Mouse (Mus musculus): ENCODE data around the gene Igfbp7. TPM values are rescaled to one million over a fixed set of nuclear protein-coding genes. Genes with fewer than 3 reads are reported as not detected.

Gene Igfbp7
- total and polyA plus RNA-seq, 3 experiments: 0.17 to 0.70 (median 0.35) TPM

GRCm38 (mm10) chr5:77398285-77399057 is 9.4 kb downstream of the Igfbp7 start:
- no peak overlapping the region for H3K9ac ChIP-seq (ENCODE audit: insufficient read depth, low read depth)
- no peaks in the 10 kb centered on the region for H3K36me3 ChIP-seq (replicated peaks in 1 of 2; ENCODE audit: control insufficient read depth in 1 of 2, insufficient read depth in 1 of 2, low read length in 1 of 2)
- in situ Hi-C loops (cut with MboI; ENCODE audit: low pct_ligation_motif_present, low pct_unique_long_range_greater_than_20kb, low sequenced_read_pairs) (no loop called here), dilution Hi-C loops (cut with MboI; ENCODE audit: extremely low pct_ligation_motif_present, extremely low pct_unique_long_range_greater_than_20kb, low sequenced_read_pairs) (no loop called here)
- no peaks in the 10 kb centered on the region for H3K4me1 ChIP-seq (ENCODE audit: control insufficient read depth in 1 of 2, insufficient read depth in 2 of 2)
- TF ChIP-seq RAD21 (IDR thresholded peaks at IDR 0.05; ENCODE audit: low read depth, low read length) (no peak), CHD1 (IDR thresholded peaks at IDR 0.05; ENCODE audit: low read depth, low read length) (no peak), ZKSCAN1 (IDR thresholded peaks at IDR 0.05; ENCODE audit: borderline replicate concordance, low read depth, low read length) (no peak), HCFC1 (IDR thresholded peaks at IDR 0.05; ENCODE audit: low read depth, low read length) (no peak), MAFK (IDR thresholded peaks at IDR 0.05; ENCODE audit: insufficient replicate concordance, low read length) (no peak)
- H3K27ac ChIP-seq (ENCODE audit: insufficient read depth, low read depth): no peak overlapping the region
- no peaks in the 10 kb centered on the region for H3K79me2 ChIP-seq (replicated peaks; ENCODE audit: control insufficient read depth, extremely low read depth, insufficient read depth, poor library complexity, severe bottlenecking)
- H3K9me3 ChIP-seq (replicated peaks; ENCODE audit: low read length): no peaks in the 10 kb centered on the region
- no peaks in the 10 kb centered on the region for H3K27me3 ChIP-seq (replicated peaks)
- no peak overlapping the region for H3K4me2 ChIP-seq (ENCODE audit: insufficient read depth, low read depth, poor library complexity, severe bottlenecking)
- H3K4me3 ChIP-seq (replicated peaks in 1 of 3; ENCODE audit: low read depth in 2 of 3, low read length in 2 of 3, poor library complexity in 1 of 3): no peak overlapping the region
- DNase-seq (ENCODE audit: extremely low read depth): no peak

- H3K4me2 ChIP-seq (ENCODE audit: insufficient read depth, low read depth, poor library complexity, severe bottlenecking): no peak overlapping the region
- H3K27me3 ChIP-seq (replicated peaks): no peaks in the 10 kb centered on the region
- in situ Hi-C loops (cut with MboI; ENCODE audit: low pct_ligation_motif_present, low pct_unique_long_range_greater_than_20kb, low sequenced_read_pairs): no loop called here
- no peaks in the 10 kb centered on the region for H3K4me1 ChIP-seq (ENCODE audit: control insufficient read depth in 1 of 2, insufficient read depth in 2 of 2)
- no peak overlapping the region for H3K9ac ChIP-seq (ENCODE audit: insufficient read depth, low read depth)
- H3K9me3 ChIP-seq (replicated peaks; ENCODE audit: low read length): no peaks in the 10 kb centered on the region
- H3K27ac ChIP-seq (ENCODE audit: insufficient read depth, low read depth): no peak overlapping the region
- H3K79me2 ChIP-seq (replicated peaks; ENCODE audit: control insufficient read depth, extremely low read depth, insufficient read depth, poor library complexity, severe bottlenecking): no peaks in the 10 kb centered on the region
- no peaks in the 10 kb centered on the region for H3K36me3 ChIP-seq (replicated peaks in 1 of 2; ENCODE audit: control insufficient read depth in 1 of 2, insufficient read depth in 1 of 2, low read length in 1 of 2)
- no peak for DNase-seq (ENCODE audit: extremely low read depth)
- dilution Hi-C loops (cut with MboI; ENCODE audit: extremely low pct_ligation_motif_present, extremely low pct_unique_long_range_greater_than_20kb, low sequenced_read_pairs): no loop called here
- H3K4me3 ChIP-seq (replicated peaks in 1 of 3; ENCODE audit: low read depth in 2 of 3, low read length in 2 of 3, poor library complexity in 1 of 3): no peak overlapping the region
- TF ChIP-seq ZMIZ1 (IDR thresholded peaks at IDR 0.05; ENCODE audit: low read depth, low read length) (no peak), TCF12 (IDR thresholded peaks at IDR 0.05; ENCODE audit: low read depth, low read length) (no peak), POLR2A (IDR thresholded peaks at IDR 0.05; ENCODE audit: low read depth, low read length) (no peak), MXI1 (IDR thresholded peaks at IDR 0.05; ENCODE audit: low read depth, low read length) (no peak)
These were observed 13.7 kb downstream of the Igfbp7 start for GRCm38 (mm10) chr5:77393990-77394618.

- H3K4me3 ChIP-seq (replicated peaks in 1 of 3; ENCODE audit: low read depth in 2 of 3, low read length in 2 of 3, poor library complexity in 1 of 3): no peak overlapping the region
- no peak overlapping the region for H3K9ac ChIP-seq (ENCODE audit: insufficient read depth, low read depth)
- dilution Hi-C loops (cut with MboI; ENCODE audit: extremely low pct_ligation_motif_present, extremely low pct_unique_long_range_greater_than_20kb, low sequenced_read_pairs) (no loop called here), in situ Hi-C loops (cut with MboI; ENCODE audit: low pct_ligation_motif_present, low pct_unique_long_range_greater_than_20kb, low sequenced_read_pairs) (no loop called here)
- H3K27ac ChIP-seq (ENCODE audit: insufficient read depth, low read depth): no peak overlapping the region
- peaks cover 0 to 3% of the 10 kb centered on the region in 2 experiments; a peak in 2 of 4 replicates for H3K4me1 ChIP-seq (ENCODE audit: control insufficient read depth in 1 of 2, insufficient read depth in 2 of 2)
- TF ChIP-seq UBTF (IDR thresholded peaks at IDR 0.05; ENCODE audit: low read depth, low read length) (no peak), JUN (IDR thresholded peaks at IDR 0.05; ENCODE audit: insufficient read depth, low read depth, low read length) (no peak), SMC3 (IDR thresholded peaks at IDR 0.05; ENCODE audit: low read depth, low read length) (no peak), GABPA (IDR thresholded peaks at IDR 0.05; ENCODE audit: insufficient replicate concordance, low read depth, low read length) (no peak), MEF2A (IDR thresholded peaks at IDR 0.05; ENCODE audit: borderline replicate concordance, low read depth, low read length) (no peak), ZNF384 (IDR thresholded peaks at IDR 0.05; ENCODE audit: low read depth, low read length) (no peak), KAT2A (IDR thresholded peaks at IDR 0.05; ENCODE audit: insufficient replicate concordance, low read length) (no peak), NRF1 (IDR thresholded peaks at IDR 0.05; ENCODE audit: low read depth, low read length) (no peak), EP300 (IDR thresholded peaks at IDR 0.05; ENCODE audit: low read length) (no peak), ETS1 (conservative IDR thresholded peaks at IDR 0.05; ENCODE audit: low read depth, low read length) (no peak), BHLHE40 (IDR thresholded peaks at IDR 0.05; ENCODE audit: low read depth, low read length) (no peak), POLR2AphosphoS2 (IDR thresholded peaks at IDR 0.05; ENCODE audit: low read depth, low read length) (no peak), CHD1 (IDR thresholded peaks at IDR 0.05; ENCODE audit: low read depth, low read length) (no peak), SIN3A (IDR thresholded peaks at IDR 0.05; ENCODE audit: low read length) (no peak)
- no peaks in the 10 kb centered on the region for H3K9me3 ChIP-seq (replicated peaks; ENCODE audit: low read length)
- H3K36me3 ChIP-seq (replicated peaks in 1 of 2; ENCODE audit: control insufficient read depth in 1 of 2, insufficient read depth in 1 of 2, low read length in 1 of 2): no peaks in the 10 kb centered on the region
- no peak overlapping the region for H3K4me2 ChIP-seq (ENCODE audit: insufficient read depth, low read depth, poor library complexity, severe bottlenecking)
- DNase-seq (ENCODE audit: extremely low read depth): no peak
- no peaks in the 10 kb centered on the region for H3K27me3 ChIP-seq (replicated peaks)
- no peaks in the 10 kb centered on the region for H3K79me2 ChIP-seq (replicated peaks; ENCODE audit: control insufficient read depth, extremely low read depth, insufficient read depth, poor library complexity, severe bottlenecking)
These were observed 14.7 kb downstream of the Igfbp7 start for GRCm38 (mm10) chr5:77393094-77393619.

Data from CH12.LX (cell line).